Mouse (Mus musculus): Measurements from ENCODE around the gene Prr7.

The Prr7 gene

DNA sequence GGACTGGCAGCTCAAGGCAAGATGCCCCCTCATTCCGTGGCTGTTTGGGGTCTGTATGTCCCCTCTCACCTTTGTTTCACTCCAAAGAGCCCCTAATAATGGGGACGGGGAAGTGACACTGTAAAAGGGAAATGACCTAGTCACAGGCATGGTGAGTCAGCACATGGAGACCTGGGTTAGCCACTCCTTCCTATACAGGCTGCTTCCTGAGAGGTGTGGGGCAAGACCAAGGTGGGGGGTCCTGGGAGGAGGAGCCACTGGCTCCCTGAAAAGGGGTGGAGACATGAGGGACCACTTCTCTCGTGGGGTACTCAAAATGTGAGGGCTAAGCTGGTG lies 46.2 kb downstream of the Prr7 start:
- no peak for DNase-seq

- no peak for DNase-seq
Observed at GRCm38 (mm10) chr13:55510668-55511491, 46.8 kb downstream of the Prr7 start.

DNA sequence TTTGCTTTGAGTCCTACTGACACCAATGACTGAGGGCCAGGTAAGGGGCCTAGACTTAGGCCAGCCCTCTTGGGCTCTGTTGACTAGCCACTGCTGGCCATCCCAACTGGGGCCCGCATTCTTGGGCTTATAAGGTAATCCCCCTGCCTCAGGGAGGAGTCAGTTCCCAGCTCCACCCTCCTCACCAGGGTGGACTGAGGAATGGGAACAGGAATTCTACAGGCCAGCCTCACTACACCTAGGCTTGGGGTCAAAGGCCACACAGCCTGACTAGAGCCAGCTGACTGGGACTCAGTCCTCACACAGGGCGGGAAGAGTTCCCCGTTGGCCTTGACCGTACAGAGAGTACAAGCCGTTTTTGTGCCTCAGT lies 47.4 kb downstream of the Prr7 start:
- no peak for DNase-seq

DNA sequence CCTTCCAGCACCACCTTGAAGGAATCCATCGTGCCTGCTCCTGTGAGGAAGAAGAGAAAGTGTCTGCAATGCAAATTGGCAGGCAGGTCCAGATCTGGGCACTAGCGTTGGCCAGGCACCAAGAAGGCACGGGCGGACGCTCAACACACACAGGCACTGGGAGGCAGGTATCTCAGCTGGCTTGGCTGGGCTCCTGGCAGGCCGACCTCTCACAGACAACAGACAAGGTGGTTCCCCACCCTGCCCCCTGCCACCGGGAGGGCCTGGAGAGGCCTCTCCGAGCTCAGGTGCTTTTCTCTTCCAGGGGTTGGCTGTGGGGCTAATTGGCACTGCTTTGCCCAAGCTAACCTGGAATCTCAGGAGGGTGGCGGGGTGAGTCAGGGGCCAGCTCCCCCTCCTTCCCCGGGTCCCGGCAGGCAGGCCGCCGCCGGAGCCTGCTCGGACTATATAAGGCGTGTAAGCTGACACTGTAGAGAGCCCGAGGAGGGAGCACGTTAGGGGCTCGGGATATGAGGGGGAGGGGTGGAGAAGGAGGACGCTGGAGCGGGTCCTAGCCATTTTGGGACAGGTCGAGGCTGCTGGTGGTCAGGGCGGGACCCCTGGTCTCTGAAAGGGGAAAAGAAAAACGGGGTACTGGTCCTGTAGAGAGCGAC lies 48.4 kb downstream of the Prr7 start:
- DNase-seq: peak; percentile 54 to 59

- peak; percentile 86 to 88 for DNase-seq
Observed at GRCm38 (mm10) chr13:55513111-55513748, 49.2 kb downstream of the Prr7 start, which contains the start of gene Pdlim7. TSS of gene Pdlim7 (minus strand) at chr13:55513676.

- no peak for DNase-seq
Observed at GRCm38 (mm10) chr13:55513828-55514227, 49.8 kb downstream of the Prr7 start.

DNA sequence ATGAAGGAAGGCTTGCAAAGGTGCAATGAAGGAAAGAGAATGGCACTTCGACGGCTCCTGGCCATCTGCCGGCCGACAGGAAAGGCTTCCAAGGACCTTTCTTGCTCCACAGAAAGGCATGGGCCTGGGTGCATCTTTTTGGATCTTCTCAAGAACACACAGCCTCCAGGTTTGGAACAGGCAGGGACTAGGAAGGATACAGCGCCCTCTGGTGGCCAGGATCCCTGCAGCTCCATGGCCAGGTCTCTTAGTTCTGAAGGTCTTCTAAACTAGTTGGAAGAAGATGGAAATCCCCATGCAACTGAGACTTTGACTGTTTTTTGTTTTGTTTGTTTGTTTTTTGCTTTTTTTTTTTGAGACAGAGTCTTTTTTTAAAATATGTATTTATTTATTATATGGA lies 52.9 kb downstream of the Prr7 start:
- DNase-seq: peak; percentile 91 to 96

DNA sequence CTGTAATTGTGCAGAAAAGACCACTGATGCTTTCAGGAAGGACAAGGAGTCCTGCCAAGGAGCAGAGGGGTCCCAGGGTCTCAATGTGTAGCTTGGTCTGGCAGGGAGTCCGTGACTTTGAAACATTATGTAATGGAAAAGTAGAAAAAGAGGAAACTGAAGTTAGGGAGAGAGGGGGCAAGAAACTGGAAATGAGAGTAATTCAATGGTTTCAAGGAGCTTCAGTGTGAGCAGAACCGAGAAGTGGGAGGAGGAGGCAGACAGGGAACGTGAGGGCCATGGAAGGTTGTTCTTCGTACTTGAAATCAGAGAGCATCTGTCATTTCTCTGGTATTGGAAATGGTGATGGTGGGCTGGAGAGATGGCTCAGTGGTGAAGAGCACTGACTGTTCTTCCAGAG lies 55.5 kb downstream of the Prr7 start:
- DNase-seq: no peak

GRCm38 (mm10) chr13:55522730-55523129 lies 58.7 kb downstream of the Prr7 start:
- DNase-seq: no peak

Data from cerebellum, postnatal 36 days (tissue).